Mouse (Mus musculus) embryonic facial prominence, embryonic 10.5 days (tissue): ENCODE results near the gene Auts2. TPM values are rescaled to one million over a fixed set of nuclear protein-coding genes. Genes with fewer than 3 reads are reported as not detected.

ENCODE experiments used
- DNase-seq: peaks from one replicate; pipeline ENCODE4 v3.0.0-alpha.2; 2017; ENCODE audit warnings: low spot score
- H3K27ac ChIP-seq: fragments of 300-500 bp; sonication (generic); replicated peaks from 2 replicates; pipeline ENCODE4 v1.5.1; 2016; ENCODE audit warnings: mild to moderate bottlenecking
- H3K27me3 ChIP-seq: fragments of 300-500 bp; sonication (generic); replicated peaks from 2 replicates; pipeline ENCODE4 v1.6.1; 2016; ENCODE audit warnings: low read depth, mild to moderate bottlenecking; ENCODE audit not compliant: poor library complexity, severe bottlenecking
- H3K36me3 ChIP-seq: fragments of 300-500 bp; sonication (generic); replicated peaks from 2 replicates; pipeline ENCODE4 v1.6.1; 2016; ENCODE audit warnings: mild to moderate bottlenecking, moderate library complexity
- H3K4me1 ChIP-seq: fragments of 300-500 bp; sonication (generic); 2 replicates; pipeline ENCODE4 v1.6.1; 2016
- H3K4me3 ChIP-seq: fragments of 300-500 bp; sonication (generic); 2 replicates; pipeline ENCODE4 v1.5.1; 2016; ENCODE audit warnings: mild to moderate bottlenecking, moderate library complexity
- H3K9me3 ChIP-seq: fragments of 300-500 bp; sonication (generic); 2 replicates; pipeline ENCODE4 v1.6.1; 2016; ENCODE audit warnings: mild to moderate bottlenecking
- WGBS: fragments of 180-500 bp; shearing (Covaris S2); methylation state at CpG from one replicate; pipeline ENCODE4 v1.1.7; 2016; 5-methylcytosine and 5-hydroxymethylcytosine counted together
- polyA plus RNA-seq: library from polyadenylated mRNA; unstranded; fragments of >200 nt; fragmentation: Nextera tagmentation; extraction: Ambion mirVana; gene quantifications from 2 replicates; pipeline ENCODE4 v1.2.1, GENCODE M21; 2016

Auts2 gene
- polyA plus RNA-seq, 1 experiment from 2014 or later: 50.0 TPM

GRCm38 (mm10) chr5:132492040-132492439, 51.1 kb downstream of the Auts2 start:
- Histone ChIP-seq H3K4me1 (peaks cover 61% of the 10 kb centered on the region), H3K4me3 (no peak overlapping the region), H3K27ac (no peak overlapping the region), H3K9me3 (no peaks in the 10 kb centered on the region), H3K36me3 (no peaks in the 10 kb centered on the region; the same call in 1 of the 2 replicates), H3K27me3 (no peaks in the 10 kb centered on the region)
- DNase-seq: no peak

GRCm38 (mm10) chr5:132491508-132491907, 51.6 kb downstream of the Auts2 start:
- H3K4me3 ChIP-seq: no peak overlapping the region; the same call in 1 of the 2 replicates
- H3K27me3 ChIP-seq: no peaks in the 10 kb centered on the region
- WGBS: 42% methylated on average over 4 of the region's 4 CpGs
- no peaks in the 10 kb centered on the region; the same call in 1 of the 2 replicates for H3K36me3 ChIP-seq
- 0 out of 2 replicates have a peak overlapping the region, but pooled peaks have one; percentile 31 for H3K27ac ChIP-seq
- peaks cover 61% of the 10 kb centered on the region for H3K4me1 ChIP-seq
- no peaks in the 10 kb centered on the region for H3K9me3 ChIP-seq
- DNase-seq: no peak

DNA sequence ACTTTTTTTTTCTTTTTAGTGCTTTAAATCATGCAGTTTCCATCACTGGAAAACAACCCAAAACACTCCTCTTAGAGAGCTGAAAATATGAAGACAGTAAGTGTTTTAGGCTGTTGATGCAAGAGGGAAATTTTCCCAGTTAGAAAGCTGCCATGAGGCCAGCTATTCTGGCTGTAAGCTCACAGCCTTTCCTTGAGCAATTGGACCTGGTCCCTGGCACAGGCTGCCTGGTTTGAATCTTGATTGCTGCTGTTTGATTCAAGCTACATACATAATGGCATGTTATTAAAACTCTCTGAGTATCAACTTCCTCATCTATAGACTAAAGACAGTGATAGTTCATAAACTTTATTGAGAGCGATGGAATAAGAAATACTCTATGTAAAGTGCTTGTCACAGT, 52.8 kb downstream of the Auts2 start:
- Histone ChIP-seq H3K9me3 (no peaks in the 10 kb centered on the region), H3K27me3 (0 out of 2 replicates have a peak, but pooled peaks cover 3% of the 10 kb centered on the region), H3K27ac (no peak overlapping the region), H3K4me3 (no peak overlapping the region), H3K36me3 (no peaks in the 10 kb centered on the region; the same call in 1 of the 2 replicates), H3K4me1 (peaks cover 68% of the 10 kb centered on the region)
- DNase-seq: no peak
- 91% methylated on average over 1 of the region's 1 CpGs for WGBS

GRCm38 (mm10) chr5:132489736-132490313, 53.3 kb downstream of the Auts2 start:
- Histone ChIP-seq H3K4me3 (no peak overlapping the region), H3K27me3 (0 out of 2 replicates have a peak, but pooled peaks cover 3% of the 10 kb centered on the region), H3K4me1 (peaks cover 72% of the 10 kb centered on the region), H3K36me3 (no peaks in the 10 kb centered on the region; the same call in 1 of the 2 replicates), H3K27ac (no peak overlapping the region), H3K9me3 (no peaks in the 10 kb centered on the region)
- no peak for DNase-seq
- WGBS: 54% methylated on average over 7 of the region's 7 CpGs

DNA sequence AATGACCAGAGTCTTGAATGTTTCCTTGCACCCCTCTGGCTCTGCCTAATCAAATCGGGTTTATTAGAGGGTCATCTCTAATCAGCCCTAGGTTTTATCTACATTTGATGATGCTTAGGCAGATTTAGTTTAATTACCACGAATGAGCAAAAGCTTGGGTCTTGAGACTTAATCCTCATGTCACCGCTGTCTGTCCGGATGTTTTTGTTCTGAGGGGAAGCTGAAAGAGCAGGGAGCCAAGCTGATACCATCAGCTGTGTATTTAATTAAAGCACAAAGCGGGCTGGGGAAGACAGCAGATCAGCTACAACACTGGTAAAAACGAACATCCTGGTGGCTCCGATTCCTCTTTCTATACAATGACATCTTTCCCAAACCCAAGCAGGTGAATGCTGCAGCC, 56.3 kb downstream of the Auts2 start:
- WGBS: 27% methylated on average over 7 of the region's 7 CpGs
- H3K27me3 ChIP-seq: 0 out of 2 replicates have a peak, but pooled peaks cover 3% of the 10 kb centered on the region
- peaks cover 74% of the 10 kb centered on the region for H3K4me1 ChIP-seq
- no peaks in the 10 kb centered on the region for H3K9me3 ChIP-seq
- no peak overlapping the region for H3K27ac ChIP-seq
- no peaks in the 10 kb centered on the region for H3K36me3 ChIP-seq
- no peak for DNase-seq
- no peak overlapping the region for H3K4me3 ChIP-seq

DNA sequence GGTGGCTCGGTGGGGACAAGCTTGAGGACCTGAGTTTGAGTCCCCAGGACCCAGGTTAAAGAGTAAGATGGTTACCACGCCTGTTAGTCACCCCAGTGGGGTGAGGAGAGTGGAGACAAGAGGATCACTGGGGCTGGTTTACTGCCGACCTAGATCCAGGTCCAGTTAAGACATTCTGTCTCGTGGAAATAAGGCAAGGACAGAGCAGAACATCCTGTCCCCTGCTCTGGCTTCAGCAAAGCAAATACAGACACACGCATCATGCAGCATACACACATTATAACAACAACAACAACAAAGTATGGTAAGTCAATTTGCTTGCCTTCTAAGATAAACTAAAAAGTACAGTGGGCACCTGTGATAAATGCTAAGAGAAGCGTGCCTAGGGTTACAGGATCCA, 57.1 kb downstream of the Auts2 start:
- no peak overlapping the region for H3K27ac ChIP-seq
- DNase-seq: no peak
- H3K27me3 ChIP-seq: 0 out of 2 replicates have a peak, but pooled peaks cover 3% of the 10 kb centered on the region
- no peak overlapping the region for H3K4me3 ChIP-seq
- H3K4me1 ChIP-seq: peaks cover 74% of the 10 kb centered on the region
- H3K36me3 ChIP-seq: no peaks in the 10 kb centered on the region
- no peaks in the 10 kb centered on the region for H3K9me3 ChIP-seq
- WGBS: 82% methylated on average over 6 of the region's 6 CpGs

- Histone ChIP-seq H3K27ac (no peak overlapping the region), H3K4me3 (no peak overlapping the region), H3K36me3 (no peaks in the 10 kb centered on the region), H3K27me3 (0 out of 2 replicates have a peak, but pooled peaks cover 3% of the 10 kb centered on the region), H3K9me3 (no peaks in the 10 kb centered on the region), H3K4me1 (peaks cover 71% of the 10 kb centered on the region)
- DNase-seq: no peak
- WGBS: 77% methylated on average over 3 of the region's 3 CpGs
Observed at GRCm38 (mm10) chr5:132485448-132485847, 57.7 kb downstream of the Auts2 start.

GRCm38 (mm10) chr5:132481476-132481875, 61.7 kb downstream of the Auts2 start:
- DNase-seq: no peak
- H3K4me1 ChIP-seq: peaks cover 57% of the 10 kb centered on the region
- no peaks in the 10 kb centered on the region for H3K9me3 ChIP-seq
- 74% methylated on average over 3 of the region's 3 CpGs for WGBS
- no peaks in the 10 kb centered on the region for H3K36me3 ChIP-seq
- H3K4me3 ChIP-seq: no peak overlapping the region
- H3K27ac ChIP-seq: no peak overlapping the region
- H3K27me3 ChIP-seq: 0 out of 2 replicates have a peak, but pooled peaks cover 3% of the 10 kb centered on the region

DNA sequence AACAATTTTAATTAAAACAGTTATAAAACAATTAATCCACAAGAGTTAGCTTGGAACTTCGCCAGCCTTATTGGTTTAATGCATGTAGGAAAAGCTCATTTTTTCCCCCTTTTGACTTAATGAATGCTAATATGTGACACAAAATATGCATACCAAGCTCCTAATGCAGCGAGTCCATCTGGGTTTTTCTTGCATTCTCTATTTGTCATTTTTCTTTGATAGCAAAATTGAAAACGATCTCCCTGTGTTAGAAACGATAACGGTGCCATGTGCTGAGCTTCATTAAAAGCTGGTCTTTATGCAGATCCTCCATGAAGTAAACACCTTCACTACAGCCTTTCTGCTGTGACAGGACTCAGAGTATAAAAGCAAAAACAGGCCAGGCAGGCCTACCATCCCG, 62.7 kb downstream of the Auts2 start:
- 84% methylated on average over 6 of the region's 6 CpGs for WGBS
- H3K4me1 ChIP-seq: peaks cover 51% of the 10 kb centered on the region

DNA sequence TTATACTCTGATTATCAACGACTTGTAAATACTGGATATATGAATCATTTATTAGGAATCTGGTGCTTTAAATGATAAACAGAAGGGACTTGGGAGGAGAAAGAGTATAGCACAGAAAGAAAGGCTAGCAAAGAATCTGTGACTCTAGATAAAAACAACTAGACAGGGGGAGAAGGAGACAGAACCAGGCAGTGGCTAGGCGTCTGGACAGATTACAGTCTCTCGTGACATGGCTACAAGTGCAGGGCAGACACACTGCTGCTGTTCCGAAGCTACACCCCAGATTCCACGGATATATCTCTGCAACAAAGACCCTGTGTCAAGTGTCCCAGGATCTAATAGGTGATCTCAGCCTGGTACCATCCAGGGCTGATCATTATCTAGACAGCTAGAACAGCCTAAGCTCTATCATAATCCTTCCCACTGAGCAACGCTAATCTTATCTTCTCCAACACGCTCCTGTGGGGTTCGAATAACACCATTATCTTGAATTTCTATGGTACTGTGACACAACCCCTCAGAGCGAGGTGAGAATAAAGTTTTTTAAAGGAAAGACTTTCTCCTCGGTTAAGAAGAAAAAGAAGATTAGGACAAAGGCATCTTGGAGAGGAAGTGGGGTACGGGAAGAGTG, 63.8 kb downstream of the Auts2 start:
- H3K27ac ChIP-seq: no peak overlapping the region
- 70% methylated on average over 11 of the region's 11 CpGs for WGBS
- peaks cover 50% of the 10 kb centered on the region for H3K4me1 ChIP-seq
- H3K27me3 ChIP-seq: no peaks in the 10 kb centered on the region
- no peak overlapping the region for H3K4me3 ChIP-seq
- H3K9me3 ChIP-seq: no peaks in the 10 kb centered on the region
- H3K36me3 ChIP-seq: no peaks in the 10 kb centered on the region
- no peak for DNase-seq

More for the DNA sequence above, 62.7 kb downstream of the Auts2 start:
- Histone ChIP-seq H3K36me3 (no peaks in the 10 kb centered on the region), H3K27me3 (no peaks in the 10 kb centered on the region), H3K4me3 (no peak overlapping the region), H3K27ac (no peak overlapping the region), H3K9me3 (no peaks in the 10 kb centered on the region)
- no peak for DNase-seq

DNA sequence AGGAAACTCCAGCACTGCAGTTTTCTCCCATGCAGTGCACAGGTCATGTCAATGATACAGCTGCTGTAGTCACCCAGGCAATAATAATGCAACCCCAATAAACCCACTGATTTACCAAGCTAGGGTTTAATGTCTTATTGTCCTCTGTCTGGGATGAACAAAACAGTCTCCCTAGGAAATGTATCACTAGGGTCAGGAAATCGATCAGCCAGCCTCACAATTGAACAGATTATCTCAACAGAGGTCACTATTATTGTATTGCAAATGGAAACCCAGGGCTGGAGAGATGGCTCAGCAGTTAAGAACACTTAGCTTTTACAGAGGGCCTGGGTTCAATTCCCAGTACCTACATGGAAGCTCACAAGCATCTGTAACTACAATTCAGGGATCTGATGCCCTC, 65.6 kb downstream of the Auts2 start:
- Histone ChIP-seq H3K36me3 (no peaks in the 10 kb centered on the region), H3K27me3 (no peaks in the 10 kb centered on the region), H3K27ac (no peak overlapping the region), H3K4me1 (peaks cover 51% of the 10 kb centered on the region), H3K4me3 (no peak overlapping the region), H3K9me3 (no peaks in the 10 kb centered on the region)
- DNase-seq: no peak
- WGBS: 45% methylated on average over 1 of the region's 1 CpGs

DNA sequence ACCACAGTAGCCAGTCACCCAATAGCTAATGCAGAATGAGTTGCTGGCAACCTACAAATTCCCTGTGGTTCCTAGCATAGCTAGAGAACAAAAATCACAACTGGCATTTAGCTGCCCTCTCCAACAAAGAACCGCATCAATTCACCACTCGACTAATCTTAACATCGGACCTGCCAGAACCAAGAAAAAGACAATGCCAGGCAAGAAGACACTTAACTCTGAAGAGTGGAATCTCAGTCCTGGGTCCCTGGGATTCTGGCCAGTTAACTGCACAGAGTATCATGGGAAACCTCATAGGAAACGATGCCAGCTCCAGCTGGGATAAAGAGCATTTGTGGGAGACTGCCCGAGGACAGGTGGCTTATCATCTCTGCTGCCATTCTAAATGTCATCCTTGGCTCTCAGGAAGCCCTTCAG, 70.2 kb downstream of the Auts2 start:
- H3K27ac ChIP-seq: no peak overlapping the region
- no peaks in the 10 kb centered on the region for H3K9me3 ChIP-seq
- H3K4me3 ChIP-seq: no peak overlapping the region
- H3K4me1 ChIP-seq: peaks cover 33% of the 10 kb centered on the region
- H3K36me3 ChIP-seq: peaks cover 7% of the 10 kb centered on the region
- no peak for DNase-seq
- WGBS: 90% methylated on average over 5 of the region's 5 CpGs
- no peaks in the 10 kb centered on the region for H3K27me3 ChIP-seq

- no peak for DNase-seq
- Histone ChIP-seq H3K36me3 (peaks cover 7% of the 10 kb centered on the region), H3K9me3 (no peaks in the 10 kb centered on the region), H3K4me3 (no peak overlapping the region), H3K27ac (no peak overlapping the region), H3K27me3 (no peaks in the 10 kb centered on the region), H3K4me1 (peaks cover 34% of the 10 kb centered on the region)
- 84% methylated on average over 5 of the region's 5 CpGs for WGBS
Observed at GRCm38 (mm10) chr5:132472184-132472829, 70.8 kb downstream of the Auts2 start.
